Mouse (Mus musculus) hindbrain, embryonic 12.5 days (tissue): ENCODE measurements at regions not wholly inside any gene's neighbourhood (a gene's known extent, or its start where the extent isn't known, plus 50 kb on each side); places are given as distances from the start of the nearest gene placed in this dataset.

ENCODE experiments used
- ATAC-seq: fragments of 200-750 bp; cut with Nextera tagmentation; 2 replicates; pipeline ENCODE4 v1.8.0; 2017; ENCODE audit warnings: moderate TSS enrichment; ENCODE audit not compliant: low FRiP score
- H3K27ac ChIP-seq: fragments of 300-500 bp; sonication (generic); 2 replicates; pipeline ENCODE4 v1.5.1; 2016; ENCODE audit warnings: mild to moderate bottlenecking
- H3K27me3 ChIP-seq: fragments of 300-500 bp; sonication (generic); 2 replicates; pipeline ENCODE4 v1.6.1; 2016; ENCODE audit warnings: mild to moderate bottlenecking
- H3K36me3 ChIP-seq: fragments of 300-500 bp; sonication (generic); 2 replicates; pipeline ENCODE4 v1.6.1; 2016; ENCODE audit warnings: mild to moderate bottlenecking
- H3K4me1 ChIP-seq: fragments of 300-500 bp; sonication (generic); 2 replicates; pipeline ENCODE4 v1.6.1; 2016
- H3K4me2 ChIP-seq: fragments of 300-500 bp; sonication (generic); replicated peaks from 2 replicates; pipeline ENCODE4 v1.6.1; 2016; ENCODE audit warnings: mild to moderate bottlenecking
- H3K4me3 ChIP-seq: fragments of 300-500 bp; sonication (generic); 2 replicates; pipeline ENCODE4 v1.5.1; 2016; ENCODE audit warnings: mild to moderate bottlenecking
- H3K9ac ChIP-seq: fragments of 300-500 bp; sonication (generic); 2 replicates; pipeline ENCODE4 v1.6.1; 2016; ENCODE audit warnings: mild to moderate bottlenecking, moderate library complexity
- H3K9me3 ChIP-seq: fragments of 300-500 bp; sonication (generic); replicated peaks from 2 replicates; pipeline ENCODE4 v1.6.1; 2016; ENCODE audit warnings: mild to moderate bottlenecking
- WGBS: fragments of 180-500 bp; shearing (Covaris S2); methylation state at CpG from one replicate; pipeline ENCODE4 v1.1.7; 2016; 5-methylcytosine and 5-hydroxymethylcytosine counted together

DNA sequence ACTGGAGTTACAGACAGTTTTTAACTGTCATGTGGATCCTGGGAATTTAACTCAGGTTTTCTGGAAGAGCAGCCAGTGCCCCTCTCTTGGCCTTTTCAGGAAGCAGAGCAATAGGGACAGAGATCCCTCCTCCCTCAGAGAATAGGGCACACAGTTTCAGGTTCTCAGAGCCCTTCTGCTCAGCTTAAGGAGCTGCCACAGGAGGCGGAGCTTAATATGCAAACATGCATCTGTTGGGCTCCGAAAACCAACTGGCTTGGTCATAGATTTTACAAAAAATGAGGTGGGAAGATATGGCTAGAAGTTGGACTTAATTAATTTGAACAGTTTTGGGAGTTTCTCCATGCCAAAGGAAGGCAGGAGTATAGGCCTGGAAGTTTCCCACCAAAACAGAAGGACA lies 61.9 kb upstream of the Znrf2 start:
- Histone ChIP-seq H3K27ac (no peak overlapping the region), H3K9ac (no peak overlapping the region), H3K9me3 (no peaks in the 10 kb centered on the region), H3K27me3 (peaks cover 5% of the 10 kb centered on the region; the same call in 1 of the 2 replicates), H3K4me1 (peaks cover 19% of the 10 kb centered on the region), H3K4me2 (no peak overlapping the region), H3K36me3 (no peaks in the 10 kb centered on the region), H3K4me3 (no peak overlapping the region)
- 94% methylated on average over 2 of the region's 2 CpGs for WGBS
- no peak for ATAC-seq

DNA sequence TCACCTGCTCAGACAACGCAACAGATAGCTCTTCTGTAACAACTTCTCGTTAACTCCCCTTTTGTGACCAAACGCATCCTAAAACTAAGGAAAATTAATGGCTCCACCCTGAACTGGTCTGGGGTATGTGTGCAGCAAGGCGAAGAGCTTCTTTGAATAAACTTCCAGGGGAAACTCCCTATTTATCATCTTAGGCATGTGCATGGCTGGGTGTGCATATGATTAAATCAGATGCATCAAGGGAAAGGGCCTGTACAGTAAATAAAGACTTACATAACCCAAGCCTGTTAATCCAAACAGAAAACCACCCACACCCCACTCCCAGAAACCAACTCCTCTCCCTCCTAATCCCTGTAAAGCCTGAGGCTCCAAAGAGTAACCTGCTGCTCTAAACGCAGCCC lies 59.2 kb upstream of the Znrf2 start:
- Histone ChIP-seq H3K36me3 (no peaks in the 10 kb centered on the region), H3K27ac (no peak overlapping the region), H3K9me3 (no peaks in the 10 kb centered on the region), H3K27me3 (peaks cover 23% of the 10 kb centered on the region), H3K4me3 (no peak overlapping the region), H3K4me1 (peaks cover 30% of the 10 kb centered on the region), H3K9ac (no peak overlapping the region), H3K4me2 (no peak overlapping the region)
- WGBS = 60% methylated on average over 5 of the region's 5 CpGs
- ATAC-seq = no peak

DNA sequence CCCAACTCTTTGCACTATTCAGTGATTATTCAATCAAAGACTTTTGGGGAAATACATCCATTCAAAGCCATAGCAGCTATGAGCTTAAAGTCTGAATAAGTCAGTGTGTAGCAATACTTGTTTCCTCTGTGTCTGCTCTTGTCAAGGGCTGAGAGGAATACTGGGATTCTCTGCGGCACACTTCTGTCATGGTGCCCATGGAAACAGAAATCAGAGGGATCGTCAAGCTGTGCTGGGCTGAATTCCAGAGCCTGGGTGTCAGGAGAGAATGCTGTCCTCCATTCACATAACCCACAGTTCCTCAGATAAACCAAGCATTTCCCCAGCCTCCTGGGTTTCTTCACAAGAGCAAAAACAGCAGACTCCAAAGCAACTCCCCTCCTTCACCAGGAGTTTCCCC lies 58.6 kb upstream of the Znrf2 start:
- H3K27me3 ChIP-seq = peaks cover 28% of the 10 kb centered on the region
- no peak overlapping the region for H3K9ac ChIP-seq
- no peaks in the 10 kb centered on the region for H3K36me3 ChIP-seq
- H3K9me3 ChIP-seq = no peaks in the 10 kb centered on the region
- H3K27ac ChIP-seq = no peak overlapping the region
- peaks cover 30% of the 10 kb centered on the region for H3K4me1 ChIP-seq
- 8% methylated on average over 2 of the region's 2 CpGs for WGBS
- no peak overlapping the region for H3K4me2 ChIP-seq
- H3K4me3 ChIP-seq = no peak overlapping the region
- ATAC-seq = no peak

DNA sequence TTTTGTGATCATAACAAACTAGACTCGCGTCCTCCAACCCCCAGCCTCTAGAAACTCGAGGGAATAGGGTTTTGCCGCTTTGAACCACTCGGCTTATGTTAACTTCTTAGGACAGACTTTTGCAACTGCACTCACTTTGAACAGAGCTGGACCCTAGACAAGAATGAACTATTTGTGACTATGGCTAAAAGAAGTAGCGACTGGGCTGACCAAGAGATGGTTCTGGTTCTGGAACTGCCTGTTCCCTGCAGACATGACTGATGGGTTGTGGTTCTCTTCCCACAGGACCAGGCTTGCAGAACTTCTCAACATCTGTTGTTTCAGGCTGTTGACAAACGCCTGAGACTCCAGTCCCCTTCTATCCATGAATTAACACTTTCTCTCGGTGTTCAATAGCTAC lies 57.5 kb upstream of the Znrf2 start:
- Histone ChIP-seq H3K36me3 (no peaks in the 10 kb centered on the region), H3K4me1 (peaks cover 30% of the 10 kb centered on the region), H3K27me3 (peaks cover 29% of the 10 kb centered on the region), H3K4me3 (no peak overlapping the region), H3K27ac (no peak overlapping the region), H3K4me2 (no peak overlapping the region), H3K9me3 (no peaks in the 10 kb centered on the region), H3K9ac (no peak overlapping the region)
- no peak for ATAC-seq
- WGBS = 56% methylated on average over 8 of the region's 8 CpGs

DNA sequence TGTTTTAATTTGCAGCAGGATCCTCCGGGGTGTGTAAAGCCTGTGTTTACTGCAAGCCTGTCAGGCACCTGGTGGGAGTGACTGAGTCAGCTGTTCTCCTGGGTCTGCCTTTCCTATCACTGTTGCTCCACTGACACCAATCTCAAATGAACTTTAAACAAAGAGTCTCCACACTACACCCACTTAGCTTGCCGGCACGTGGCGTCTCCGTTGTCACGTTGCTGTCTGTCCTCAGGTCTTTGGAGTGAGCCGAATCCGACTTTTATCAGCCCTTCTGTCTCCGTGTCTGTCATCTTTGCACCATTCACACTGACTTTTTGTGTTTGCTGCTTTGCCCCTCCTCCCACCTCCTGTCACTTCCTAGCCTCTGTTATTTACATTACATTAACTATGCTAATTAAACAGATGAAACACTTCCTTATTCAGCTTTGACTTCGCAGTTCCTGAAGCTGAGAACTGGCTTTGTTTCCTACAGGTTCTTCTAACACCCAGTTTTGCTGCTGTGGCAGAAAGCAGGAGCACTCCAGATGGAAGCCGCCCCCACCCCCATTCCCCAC lies 56.7 kb upstream of the Znrf2 start:
- Histone ChIP-seq H3K9ac (no peak overlapping the region), H3K27me3 (peaks cover 29% of the 10 kb centered on the region), H3K4me1 (peaks cover 30% of the 10 kb centered on the region), H3K9me3 (no peaks in the 10 kb centered on the region), H3K27ac (0 out of 2 replicates have a peak overlapping the region, but pooled peaks have one; percentile 36), H3K4me2 (peak overlapping the region; percentile 34), H3K36me3 (no peaks in the 10 kb centered on the region), H3K4me3 (no peak overlapping the region)
- 2% methylated on average over 11 of the region's 11 CpGs for WGBS
- peak; percentile 73 for ATAC-seq

DNA sequence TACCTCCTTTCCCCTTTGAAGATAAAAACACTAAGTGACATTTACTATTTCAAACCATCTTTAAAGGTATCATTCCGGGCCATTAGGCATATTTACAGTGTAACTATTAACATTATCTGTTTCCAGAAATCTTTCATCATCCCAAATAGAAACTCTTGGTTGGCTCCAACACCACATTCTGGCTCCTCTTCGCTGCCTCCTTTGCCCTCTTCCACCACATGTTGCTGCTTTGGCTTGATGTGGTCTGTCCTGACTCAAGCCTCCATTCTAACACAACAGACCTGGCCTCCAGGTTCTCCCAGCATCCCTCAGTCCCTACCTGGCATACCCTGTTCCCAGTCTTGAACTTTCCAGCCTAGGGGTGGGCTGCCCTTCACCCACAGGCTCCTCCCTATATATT lies 56.2 kb upstream of the Znrf2 start:
- peaks cover 30% of the 10 kb centered on the region for H3K4me1 ChIP-seq
- no peaks in the 10 kb centered on the region for H3K9me3 ChIP-seq
- H3K27me3 ChIP-seq = peaks cover 29% of the 10 kb centered on the region
- no peaks in the 10 kb centered on the region for H3K36me3 ChIP-seq
- 63% methylated on average over 2 of the region's 2 CpGs for WGBS
- H3K9ac ChIP-seq = no peak overlapping the region
- H3K27ac ChIP-seq = 0 out of 2 replicates have a peak overlapping the region, but pooled peaks have one; percentile 36
- no peak overlapping the region for H3K4me3 ChIP-seq
- no peak for ATAC-seq
- no peak overlapping the region for H3K4me2 ChIP-seq

DNA sequence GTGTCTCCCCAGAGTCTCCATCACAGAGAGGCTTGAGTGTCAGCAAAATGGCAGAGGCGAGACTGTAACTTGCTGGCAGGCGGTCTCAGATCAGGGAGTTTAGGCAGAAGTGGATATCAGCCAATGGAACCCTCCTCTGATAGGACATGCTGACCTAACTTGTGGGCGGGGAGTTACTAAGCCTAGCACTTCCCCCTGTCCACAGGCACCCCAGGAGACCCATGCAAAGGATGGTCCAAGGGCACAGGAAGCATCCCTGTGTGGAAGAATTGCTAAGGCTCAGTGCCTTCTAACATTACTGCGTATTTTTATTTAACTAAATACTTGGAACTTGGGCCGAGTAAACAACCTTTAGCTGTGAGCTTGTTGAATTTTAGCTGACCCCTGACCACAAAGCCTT lies 54.7 kb upstream of the Znrf2 start:
- Histone ChIP-seq H3K4me2 (no peak overlapping the region), H3K36me3 (no peaks in the 10 kb centered on the region)
- WGBS = 68% methylated on average over 5 of the region's 5 CpGs

DNA sequence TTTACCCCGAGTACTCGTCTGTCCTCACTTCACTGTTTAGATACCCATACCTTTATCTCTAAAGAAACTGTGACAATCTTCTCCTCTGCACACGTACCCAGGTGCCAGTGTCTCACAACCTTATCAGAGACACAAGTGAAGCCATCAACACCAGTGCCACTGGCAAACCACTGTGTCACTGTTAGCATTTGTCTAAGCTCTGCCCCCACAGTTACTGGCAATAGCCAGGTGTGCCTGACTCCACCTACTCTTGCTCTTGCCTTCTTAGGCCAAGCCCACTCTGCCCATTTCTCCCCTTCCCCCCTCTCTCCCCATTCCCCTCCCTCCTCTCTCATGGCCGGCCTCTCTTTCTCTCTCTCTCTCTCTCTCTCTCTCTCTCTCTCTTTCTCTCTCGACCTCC lies 54.2 kb upstream of the Znrf2 start:
- Histone ChIP-seq H3K4me3 (no peak overlapping the region), H3K27ac (no peak overlapping the region), H3K9me3 (no peaks in the 10 kb centered on the region), H3K4me1 (peaks cover 27% of the 10 kb centered on the region), H3K4me2 (no peak overlapping the region), H3K27me3 (peaks cover 25% of the 10 kb centered on the region), H3K36me3 (no peaks in the 10 kb centered on the region), H3K9ac (no peak overlapping the region)
- WGBS = 39% methylated on average over 5 of the region's 5 CpGs
- no peak for ATAC-seq

More for the DNA sequence above, 54.7 kb upstream of the Znrf2 start:
- H3K9ac ChIP-seq = no peak overlapping the region
- H3K27me3 ChIP-seq = peaks cover 29% of the 10 kb centered on the region
- ATAC-seq = no peak
- no peaks in the 10 kb centered on the region for H3K9me3 ChIP-seq
- H3K4me1 ChIP-seq = peaks cover 30% of the 10 kb centered on the region
- H3K27ac ChIP-seq = no peak overlapping the region
- no peak overlapping the region for H3K4me3 ChIP-seq

DNA sequence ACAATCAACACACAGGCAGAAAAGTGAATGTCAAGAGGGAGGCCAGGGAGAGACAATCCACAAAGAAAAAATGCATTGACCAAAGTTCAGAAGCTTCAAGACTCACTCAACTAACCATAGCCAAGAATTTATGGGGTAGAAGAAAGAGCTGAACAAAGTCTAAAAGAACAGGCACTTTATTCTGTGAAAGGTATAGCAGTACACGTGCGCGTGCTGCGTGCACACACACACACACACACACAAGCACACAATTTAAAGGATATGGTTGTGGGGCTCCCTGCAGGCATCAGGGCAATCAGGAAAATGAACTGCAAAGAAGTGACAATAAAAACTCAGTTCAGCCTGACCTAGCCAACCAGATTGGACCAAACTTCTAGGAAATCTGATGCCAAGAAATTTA lies 53.0 kb upstream of the Znrf2 start:
- no peaks in the 10 kb centered on the region for H3K36me3 ChIP-seq
- ATAC-seq = no peak
- H3K4me1 ChIP-seq = peaks cover 26% of the 10 kb centered on the region
- no peak overlapping the region for H3K4me2 ChIP-seq
- no peaks in the 10 kb centered on the region for H3K9me3 ChIP-seq
- H3K27me3 ChIP-seq = peaks cover 24% of the 10 kb centered on the region
- WGBS = 91% methylated on average over 4 of the region's 4 CpGs
- no peak overlapping the region for H3K4me3 ChIP-seq
- H3K9ac ChIP-seq = no peak overlapping the region
- H3K27ac ChIP-seq = no peak overlapping the region

DNA sequence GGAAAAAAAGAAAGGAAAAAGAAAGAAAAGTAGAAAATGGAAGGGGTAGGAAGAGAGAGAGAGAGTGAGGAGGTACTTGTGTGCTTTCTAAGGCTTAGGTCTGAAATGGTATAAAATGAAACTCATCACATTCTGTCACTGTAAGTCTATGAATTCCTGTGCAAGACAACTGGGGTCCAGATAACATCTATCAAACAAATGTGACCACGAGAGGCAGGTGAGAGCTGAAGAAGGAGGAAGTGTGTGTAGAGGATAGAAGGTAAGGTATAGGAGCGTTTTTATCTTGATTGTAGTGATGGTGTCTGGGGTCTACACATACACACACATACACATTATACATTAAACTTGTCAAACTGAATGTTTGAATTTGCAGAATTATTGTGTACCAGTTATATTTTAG lies 51.0 kb upstream of the Znrf2 start:
- Histone ChIP-seq H3K9ac (no peak overlapping the region), H3K27ac (no peak overlapping the region), H3K4me1 (peaks cover 6% of the 10 kb centered on the region), H3K36me3 (no peaks in the 10 kb centered on the region), H3K4me2 (no peak overlapping the region), H3K9me3 (no peaks in the 10 kb centered on the region), H3K27me3 (peaks cover 22% of the 10 kb centered on the region), H3K4me3 (no peak overlapping the region)
- 85% methylated on average over 2 of the region's 2 CpGs for WGBS
- ATAC-seq = no peak

DNA sequence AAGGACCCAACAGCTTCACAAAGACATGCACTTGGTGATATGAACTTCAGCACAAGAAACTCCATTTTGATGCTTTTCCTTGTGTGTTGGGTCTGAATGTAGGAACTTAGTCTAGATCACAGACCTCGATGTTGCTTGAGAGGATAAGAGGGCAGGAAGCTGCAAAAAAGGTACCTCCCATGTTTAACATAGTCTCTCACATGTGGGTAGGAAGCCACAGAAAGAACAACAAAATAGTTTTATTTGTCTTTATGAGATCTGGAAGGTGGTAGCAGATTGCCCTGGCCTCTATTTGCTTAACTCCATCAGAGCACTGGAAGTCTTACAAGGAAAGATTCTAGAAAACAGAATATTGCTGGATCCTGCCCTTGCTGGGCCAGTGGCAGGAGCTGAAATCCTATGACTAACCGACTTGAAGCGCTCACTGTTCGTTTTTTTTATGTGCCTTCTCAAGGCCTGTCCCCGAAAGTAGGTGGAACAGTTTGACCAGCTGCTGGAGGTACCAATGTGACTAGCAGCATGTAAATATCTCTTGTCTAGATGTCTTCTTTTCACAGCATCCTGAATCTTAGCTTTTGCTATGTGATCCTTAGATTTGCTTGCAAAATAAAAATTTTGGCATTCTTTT lies 50.1 kb upstream of the Znrf2 start:
- Histone ChIP-seq H3K36me3 (no peaks in the 10 kb centered on the region), H3K9ac (no peak overlapping the region), H3K4me3 (no peak overlapping the region), H3K27ac (no peak overlapping the region), H3K9me3 (no peaks in the 10 kb centered on the region), H3K4me2 (no peak overlapping the region), H3K4me1 (peaks cover 4% of the 10 kb centered on the region; the same call in 1 of the 2 replicates), H3K27me3 (peaks cover 14% of the 10 kb centered on the region)
- no peak for ATAC-seq
- WGBS = 89% methylated on average over 5 of the region's 5 CpGs
